Mouse (Mus musculus) right cerebral cortex, postnatal 36 days (tissue): ENCODE results near the gene Baiap3.

ENCODE experiments used
- DNase-seq, 2 experiments: peaks; one replicate each; pipeline ENCODE4 v3.0.0; 2022; ENCODE audit warnings: low spot score in 2 of 2, mixed read lengths in 1 of 2

The Baiap3 gene

GRCm38 (mm10) chr17:25210680-25211466 is 45.3 kb downstream of the Baiap3 start:
- DNase-seq = no peak

- DNase-seq = no peak
Measured at GRCm38 (mm10) chr17:25210006-25210405, 46.2 kb downstream of the Baiap3 start.

- DNase-seq = no peak
Measured at GRCm38 (mm10) chr17:25202401-25202800, 53.8 kb downstream of the Baiap3 start.
